ENCODE assay signal across 25 mouse cellular contexts in genomic region chr8:64934997-64935396, GRCm38 (mm10). TPM values are rescaled to one million over a fixed set of nuclear protein-coding genes. Genes with fewer than 3 reads are reported as not detected.
"Had no signal": no experiment of that assay in that cellular context is flagged by ENCODE, and none has a peak within 500 bp of the region (broad histone marks: within the 10 kb centered on the region; RNA-seq: fewer than 3 reads in every experiment).

No protein-coding gene starts in this region.

- ATAC-seq: lung, postnatal 0 days; midbrain, embryonic 16.5 days had no signal

- DNase-seq: lung, adult 18-20 months; lung, postnatal 14 days; lung, postnatal 36 days; midbrain, embryonic 14.5 days; retina, postnatal 1 day; right cerebral cortex, adult 18-20 months; right cerebral cortex, postnatal 25 days; right cerebral cortex, postnatal 4 days; spleen, adult 18-20 months; thymus, adult 2 months; thymus, postnatal 14 days; thymus, postnatal 36 days had no signal

RNA-seq across cellular contexts. Expression of gene Trim75, which starts 52.6 kb away (rescaled TPM):
- total RNA-seq: megakaryocyte progenitor cell, adult 5-6 weeks had no signal
- polyA plus RNA-seq: liver, embryonic 16.5 days; lung, embryonic 15.5 days; lung, postnatal 0 days; macrophage; midbrain, embryonic 11.5 days; myocyte; neural tube, embryonic 11.5 days; small intestine, adult 2 months; stomach, embryonic 14.5 days; stomach, embryonic 16.5 days; testis, adult 2 months; thymus, adult 2 months had no signal
